Mouse (Mus musculus) liver, adult 2 months (tissue): ENCODE measurements at regions not wholly inside any gene's neighbourhood (a gene's known extent, or its start where the extent isn't known, plus 50 kb on each side); places are given as distances from the start of the nearest gene placed in this dataset.

Experiments used
- DNase-seq: peaks from one replicate; pipeline ENCODE4 v3.0.0-alpha.2; 2011; ENCODE audit warnings: low read depth, low spot score; ENCODE audit errors: extremely low read depth
- H3K27ac ChIP-seq: fragments of 200-500 bp; replicated peaks from 2 replicates; pipeline ENCODE4 v1.5.1; 2012; ENCODE audit warnings: low read depth, mild to moderate bottlenecking, control low read depth, inconsistent platforms, low read length; ENCODE audit not compliant: insufficient read depth
- H3K27me3 ChIP-seq: fragments of 200-500 bp; 2 replicates; pipeline ENCODE4 v1.6.1; 2012; ENCODE audit warnings: mild to moderate bottlenecking, moderate library complexity, low read length, inconsistent platforms; ENCODE audit not compliant: control insufficient read depth, insufficient read depth
- H3K36me3 ChIP-seq: fragments of 200-500 bp; 2 replicates; pipeline ENCODE4 v1.6.1; 2012; ENCODE audit warnings: low read length, inconsistent platforms; ENCODE audit not compliant: control insufficient read depth, insufficient read depth
- H3K4me1 ChIP-seq: fragments of 200-500 bp; 2 replicates; pipeline ENCODE4 v1.6.1; 2011; ENCODE audit warnings: low read length; ENCODE audit not compliant: control insufficient read depth, insufficient read depth
- H3K4me3 ChIP-seq: fragments of 200-500 bp; 2 replicates; pipeline ENCODE4 v1.5.1; 2011; ENCODE audit warnings: low read depth, mild to moderate bottlenecking, control low read depth, low read length, moderate library complexity; ENCODE audit not compliant: insufficient read depth
- H3K79me2 ChIP-seq: fragments of 200-500 bp; 2 replicates; pipeline ENCODE4 v1.6.1; 2012; ENCODE audit warnings: inconsistent platforms, mild to moderate bottlenecking, low read length, moderate library complexity; ENCODE audit not compliant: control insufficient read depth, insufficient read depth
- H3K9ac ChIP-seq: fragments of 200-500 bp; 2 replicates; pipeline ENCODE4 v1.6.1; 2012; ENCODE audit warnings: low read depth, mild to moderate bottlenecking, control low read depth, inconsistent platforms, low read length
- CTCF ChIP-seq: fragments of 200-500 bp; IDR thresholded peaks from 2 replicates; pipeline ENCODE4 v1.5.1; 2011; ENCODE audit warnings: low read depth, low read length, control low read depth
- POLR2A ChIP-seq: fragments of 200-500 bp; IDR thresholded peaks from 2 replicates; pipeline ENCODE4 v1.6.1; 2011; ENCODE audit warnings: low read length, control low read depth; ENCODE audit not compliant: insufficient read depth; ENCODE audit errors: extremely low read depth
- WGBS: fragments of 180-500 bp; shearing (Covaris S2); methylation state at CpG from one replicate; pipeline ENCODE4 v1.1.7; 2018; 5-methylcytosine and 5-hydroxymethylcytosine counted together

DNA sequence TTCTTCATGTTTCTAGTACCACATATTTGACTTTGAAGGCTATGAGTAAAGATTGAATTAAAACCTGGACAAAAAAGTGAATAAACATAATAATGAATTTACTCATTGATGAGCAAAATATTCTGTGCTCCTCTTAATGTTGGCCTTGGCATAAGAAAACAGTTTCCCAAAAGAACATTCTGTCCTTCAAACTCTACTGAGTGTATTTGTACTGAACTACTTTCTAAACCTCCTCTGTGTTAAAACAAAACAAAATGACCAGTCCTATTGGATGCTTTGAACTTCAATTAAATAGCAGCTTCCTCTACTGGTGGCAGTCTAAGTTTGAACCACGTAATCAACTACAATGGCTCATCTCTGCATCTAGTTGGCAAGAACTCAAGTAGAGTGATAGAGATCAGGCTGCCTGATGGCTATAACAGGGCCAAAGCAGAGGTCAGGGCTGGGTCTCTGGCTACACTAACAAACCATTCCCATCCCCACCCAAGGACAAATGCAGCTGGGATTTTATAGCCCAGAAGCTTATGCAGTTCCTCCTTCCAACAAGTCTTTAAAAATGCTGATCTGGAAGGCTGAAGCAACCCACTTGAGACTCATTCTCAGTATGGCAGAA is 232.3 kb upstream of the Gm10295 start:
- Histone ChIP-seq H3K9ac (no peak overlapping the region), H3K36me3 (no peaks in the 10 kb centered on the region), H3K27me3 (no peaks in the 10 kb centered on the region), H3K4me3 (no peak overlapping the region), H3K79me2 (no peaks in the 10 kb centered on the region), H3K27ac (no peak overlapping the region), H3K4me1 (peaks cover 2% of the 10 kb centered on the region; the same call in 1 of the 2 replicates)
- TF ChIP-seq POLR2A: no peak
- TF ChIP-seq CTCF: no peak
- no peak for DNase-seq
- 26% methylated on average over 1 of the region's 1 CpGs for WGBS

DNA sequence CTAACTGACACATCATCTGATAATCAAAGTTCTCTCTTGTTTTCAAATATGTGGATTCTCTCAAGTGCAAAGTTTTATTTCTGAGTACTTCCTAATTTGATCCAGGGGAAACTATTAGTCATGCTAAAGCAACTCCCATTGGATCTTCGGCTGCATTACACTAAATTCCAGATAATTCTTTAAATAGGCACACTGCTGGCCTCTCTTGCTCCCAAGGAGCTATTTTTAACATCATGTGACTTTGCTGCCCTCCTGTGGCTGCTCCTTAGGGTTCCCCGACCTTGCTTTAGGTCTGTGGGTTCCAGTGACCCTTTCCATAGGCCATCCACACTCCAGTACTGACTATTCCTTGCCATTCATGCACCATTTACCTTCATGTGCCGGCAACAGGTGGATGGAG is 230.5 kb upstream of the Gm10295 start:
- Histone ChIP-seq H3K4me3 (no peak overlapping the region), H3K36me3 (no peaks in the 10 kb centered on the region), H3K9ac (no peak overlapping the region), H3K27ac (no peak overlapping the region), H3K4me1 (peaks cover 2% of the 10 kb centered on the region; the same call in 1 of the 2 replicates), H3K27me3 (no peaks in the 10 kb centered on the region), H3K79me2 (no peaks in the 10 kb centered on the region)
- TF ChIP-seq POLR2A (no peak), CTCF (peak; percentile 64)
- peak; percentile 30 for DNase-seq
- whole genome bisulfite sequencing: 31% methylated on average over 3 of the region's 3 CpGs

DNA sequence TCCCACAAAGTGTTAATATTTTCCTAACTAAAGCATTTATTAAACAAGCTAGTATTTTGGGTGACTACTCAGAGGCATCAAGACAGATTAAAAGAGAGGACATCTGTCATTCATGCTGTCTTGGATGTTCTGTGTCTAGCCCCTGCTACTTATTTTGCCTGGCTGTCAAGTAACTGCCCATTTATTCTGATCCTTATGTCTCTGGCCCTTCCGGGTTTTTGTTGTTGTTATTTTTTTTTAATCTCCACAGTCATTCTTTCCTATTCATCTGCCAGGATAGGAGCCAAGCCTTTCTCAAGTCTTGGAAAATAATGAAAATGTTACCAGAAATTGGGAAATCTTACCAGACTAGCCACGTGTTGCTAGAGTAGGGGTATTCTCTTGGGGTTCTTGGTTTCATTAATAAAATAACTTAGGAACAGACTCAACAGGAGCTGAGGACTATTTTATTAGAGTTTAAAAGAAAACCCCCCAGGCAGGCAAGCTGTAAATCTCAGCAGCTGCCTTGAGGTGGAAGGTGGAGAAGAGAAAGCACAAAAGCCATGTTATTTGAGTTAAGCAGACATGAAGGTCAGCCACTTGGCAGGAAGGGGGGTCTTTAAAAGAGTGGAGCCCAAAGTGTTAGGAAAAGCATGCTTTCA is 209.1 kb upstream of the Gm10295 start:
- DNase-seq: no peak
- Histone ChIP-seq H3K36me3 (no peaks in the 10 kb centered on the region), H3K79me2 (no peaks in the 10 kb centered on the region), H3K4me1 (no peaks in the 10 kb centered on the region), H3K9ac (no peak overlapping the region), H3K27ac (no peak overlapping the region), H3K27me3 (no peaks in the 10 kb centered on the region), H3K4me3 (no peak overlapping the region)
- TF ChIP-seq POLR2A (no peak), CTCF (no peak)
- WGBS: 75% methylated on average over 2 of the region's 2 CpGs

DNA sequence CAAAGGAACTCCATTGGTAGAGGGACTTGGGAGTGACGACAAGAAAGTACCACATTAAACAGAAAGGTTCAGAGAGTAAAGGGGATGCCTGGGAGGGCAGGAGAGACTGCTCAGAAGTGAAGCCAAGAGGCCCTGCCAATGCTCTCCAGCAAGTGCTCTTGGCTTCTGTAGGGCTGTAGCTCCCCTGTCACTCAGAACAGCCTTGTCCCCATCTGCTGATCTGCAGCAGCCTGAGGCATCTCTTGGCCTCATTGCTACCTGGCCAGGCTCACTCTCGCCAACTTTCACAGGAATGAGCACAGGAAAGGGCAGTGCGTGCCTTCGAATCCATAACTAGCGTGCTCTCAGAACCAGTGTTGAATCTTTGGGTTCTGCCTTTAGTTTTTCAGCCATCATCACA is 205.2 kb upstream of the Gm10295 start:
- Histone ChIP-seq H3K4me1 (no peaks in the 10 kb centered on the region), H3K79me2 (no peaks in the 10 kb centered on the region), H3K27me3 (no peaks in the 10 kb centered on the region), H3K36me3 (no peaks in the 10 kb centered on the region), H3K9ac (no peak overlapping the region), H3K4me3 (no peak overlapping the region), H3K27ac (no peak overlapping the region)
- WGBS: 96% methylated on average over 5 of the region's 5 CpGs
- TF ChIP-seq CTCF (no peak), POLR2A (no peak)
- no peak for DNase-seq

DNA sequence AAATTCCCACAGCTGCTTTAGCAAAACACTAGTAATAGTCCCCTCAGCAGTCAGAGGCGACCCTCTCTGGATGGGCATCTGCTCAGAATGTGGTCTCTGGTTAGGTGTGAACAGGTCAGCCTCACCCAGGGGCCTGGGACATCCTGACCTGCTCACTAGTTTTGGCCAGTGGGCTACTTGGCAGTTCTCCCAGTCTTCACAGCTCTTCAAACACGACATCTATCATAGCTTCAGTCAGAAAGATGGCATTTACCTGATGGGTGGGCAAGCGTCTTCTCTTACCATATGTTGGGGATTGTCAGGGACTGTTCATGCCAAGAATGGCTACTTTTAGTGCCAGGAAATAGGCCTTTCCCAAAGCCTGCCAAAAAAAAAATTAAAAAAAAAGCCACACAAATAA is 204.2 kb upstream of the Gm10295 start:
- TF ChIP-seq CTCF (no peak), POLR2A (no peak)
- Histone ChIP-seq H3K4me3 (no peak overlapping the region), H3K27ac (no peak overlapping the region), H3K27me3 (no peaks in the 10 kb centered on the region), H3K4me1 (no peaks in the 10 kb centered on the region), H3K36me3 (no peaks in the 10 kb centered on the region), H3K9ac (no peak overlapping the region), H3K79me2 (no peaks in the 10 kb centered on the region)
- WGBS: 93% methylated on average over 3 of the region's 3 CpGs
- no peak for DNase-seq

DNA sequence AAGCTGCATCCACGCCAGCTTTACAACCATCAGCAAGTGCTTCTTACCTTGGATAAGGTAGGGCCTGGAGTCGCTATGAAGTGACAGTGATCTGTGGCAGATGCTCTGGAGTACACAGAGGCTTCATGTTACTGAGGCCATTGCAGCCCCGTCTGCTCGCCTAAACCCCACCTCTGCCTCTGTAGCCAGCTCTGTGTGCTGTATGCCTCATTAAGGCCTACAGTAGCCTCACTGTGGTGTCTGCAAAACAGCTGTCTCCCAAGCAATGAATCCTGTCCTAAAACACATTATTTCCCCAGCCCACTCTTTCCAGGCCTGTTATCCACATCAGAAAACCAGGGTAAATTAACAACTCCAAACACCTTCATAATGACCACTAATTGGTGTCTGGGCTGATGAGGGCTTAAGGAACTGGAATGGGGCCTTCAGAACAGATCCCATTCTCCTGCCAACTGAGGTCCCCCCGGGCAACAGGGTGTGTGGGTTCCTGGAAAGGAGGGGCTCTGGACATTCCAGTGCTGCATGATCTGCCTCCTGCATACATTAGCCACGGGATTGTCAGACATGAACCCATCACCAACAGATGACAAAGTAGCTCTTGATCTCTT is 195.4 kb upstream of the Gm10295 start:
- Histone ChIP-seq H3K4me3 (no peak overlapping the region), H3K27me3 (peaks cover 4% of the 10 kb centered on the region; the same call in 1 of the 2 replicates), H3K79me2 (no peaks in the 10 kb centered on the region), H3K9ac (no peak overlapping the region), H3K36me3 (no peaks in the 10 kb centered on the region), H3K27ac (no peak overlapping the region), H3K4me1 (peaks cover 3% of the 10 kb centered on the region; the same call in 1 of the 2 replicates)
- TF ChIP-seq CTCF: no peak
- TF ChIP-seq POLR2A: no peak
- 94% methylated on average over 6 of the region's 6 CpGs for WGBS
- no peak for DNase-seq
